Mouse (Mus musculus): ENCODE measurements around the gene Cntnap4. TPM values are rescaled to one million over a fixed set of nuclear protein-coding genes. Genes with fewer than 3 reads are reported as not detected.

Cntnap4 gene
- not detected in 2 replicates for total RNA-seq (2015; ENCODE audit: low replicate concordance)
- not detected in 2 replicates for total RNA-seq (2017; ENCODE audit: low replicate concordance)

DNA sequence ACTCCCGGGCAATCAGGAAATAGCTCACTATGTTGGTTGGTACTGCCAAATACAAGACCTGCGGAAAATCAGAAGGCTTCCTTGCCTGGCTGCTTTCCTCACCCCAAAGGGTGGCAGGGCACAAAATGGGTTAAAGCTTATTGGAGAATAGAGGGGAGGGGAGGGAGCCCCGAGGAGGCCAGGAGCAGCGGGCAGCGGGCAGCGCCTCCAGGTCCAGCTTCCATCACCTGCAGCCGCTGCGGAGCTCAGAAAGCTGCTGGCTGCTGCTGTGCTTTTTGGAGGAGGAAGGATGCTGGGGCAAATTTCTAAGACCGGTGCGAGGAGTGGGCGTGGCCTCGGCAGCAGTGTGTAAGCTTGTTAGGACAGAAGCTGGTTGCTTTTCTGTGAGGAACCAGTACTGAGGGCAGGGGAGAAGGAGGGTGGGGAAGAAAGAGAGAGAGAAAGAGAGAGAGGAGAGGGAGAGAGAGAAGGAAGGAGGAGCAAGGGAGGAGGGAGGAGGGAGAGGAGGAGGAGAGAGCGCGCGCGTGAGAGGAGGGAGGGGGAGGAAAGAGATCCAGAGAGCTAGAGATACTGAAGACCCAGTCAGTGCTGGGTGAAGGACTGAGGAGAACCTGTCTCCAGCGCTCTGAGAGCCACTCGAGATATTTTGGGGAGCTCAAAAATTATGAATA lies at the start of gene Cntnap4:
TSS of gene Cntnap4 (plus strand) at position 573 of the 671 bp plus-strand sequence.
- no peak for ATAC-seq (replicated peaks; ENCODE audit: low FRiP score, poor library complexity, severe bottlenecking)

DNA sequence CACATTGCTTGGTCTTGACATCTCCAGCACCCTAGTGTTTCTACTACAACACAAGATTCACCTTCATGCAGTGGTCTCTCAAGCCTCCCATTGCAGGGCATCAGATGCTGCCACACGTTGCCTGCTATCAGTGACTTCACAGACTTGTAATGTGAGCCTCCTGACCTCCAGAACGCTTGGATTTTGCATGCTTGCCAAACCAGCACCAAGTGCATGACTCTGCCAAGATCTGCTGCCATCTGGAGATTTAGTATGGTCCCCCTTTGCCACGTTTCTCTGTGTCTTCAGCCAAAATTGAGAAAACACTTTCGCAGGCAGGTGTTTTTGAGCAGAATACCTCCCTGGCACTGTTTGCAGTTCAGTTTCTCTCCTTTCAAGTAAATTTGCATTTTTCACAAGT lies 12.5 kb upstream of the Cntnap4 start:
- no peak for ATAC-seq (replicated peaks; ENCODE audit: low FRiP score, poor library complexity, severe bottlenecking)

DNA sequence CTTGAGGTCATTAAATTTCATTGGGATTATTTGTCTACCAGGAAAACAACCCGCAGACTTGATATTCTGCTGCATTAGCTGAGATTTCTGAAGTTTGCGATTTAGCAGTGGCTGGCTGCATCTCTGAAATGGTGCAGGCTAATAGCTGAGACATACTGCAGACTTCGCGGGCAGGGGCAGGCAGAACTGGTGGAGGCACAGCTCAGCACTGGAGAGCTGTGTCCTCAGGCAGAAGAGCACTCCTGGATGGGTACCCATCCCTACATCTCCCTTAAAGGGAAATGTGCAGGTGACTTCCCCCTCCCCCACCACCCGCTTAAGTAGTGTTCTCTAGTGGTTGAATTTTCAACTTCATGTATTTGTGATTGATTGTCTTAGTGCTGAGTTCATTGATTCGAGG lies 698 bp downstream of the Cntnap4 start:
- no peak for ATAC-seq (replicated peaks; ENCODE audit: low FRiP score, poor library complexity, severe bottlenecking)

DNA sequence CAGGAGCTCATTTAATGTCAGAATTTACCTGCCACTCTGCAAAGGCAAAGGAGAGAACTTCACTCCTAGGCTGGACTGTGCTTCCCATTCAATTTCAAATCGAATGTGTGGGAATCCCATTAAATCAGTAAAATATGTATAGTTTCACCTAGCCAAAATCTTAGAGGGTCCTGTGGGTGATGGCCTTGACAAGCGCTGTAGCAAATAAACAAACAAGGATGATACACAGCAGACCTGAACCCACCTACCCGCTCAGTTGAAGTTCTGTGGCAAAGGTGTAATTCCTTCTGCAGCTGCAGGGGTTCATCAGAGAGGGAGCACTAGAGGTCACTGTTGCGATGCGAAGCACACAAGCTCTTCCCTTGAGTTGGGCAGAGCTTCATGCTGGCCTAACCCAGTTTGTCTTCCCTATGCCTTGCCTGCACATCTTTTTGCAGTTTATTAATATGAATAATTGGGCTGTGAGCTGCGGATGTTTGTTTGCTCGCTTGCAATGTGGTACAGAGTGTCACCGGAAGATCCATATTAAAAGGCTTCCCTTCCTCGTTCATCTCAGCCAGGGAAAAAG lies 1.6 kb downstream of the Cntnap4 start:
- ATAC-seq (replicated peaks; ENCODE audit: low FRiP score, poor library complexity, severe bottlenecking), result no peak

DNA sequence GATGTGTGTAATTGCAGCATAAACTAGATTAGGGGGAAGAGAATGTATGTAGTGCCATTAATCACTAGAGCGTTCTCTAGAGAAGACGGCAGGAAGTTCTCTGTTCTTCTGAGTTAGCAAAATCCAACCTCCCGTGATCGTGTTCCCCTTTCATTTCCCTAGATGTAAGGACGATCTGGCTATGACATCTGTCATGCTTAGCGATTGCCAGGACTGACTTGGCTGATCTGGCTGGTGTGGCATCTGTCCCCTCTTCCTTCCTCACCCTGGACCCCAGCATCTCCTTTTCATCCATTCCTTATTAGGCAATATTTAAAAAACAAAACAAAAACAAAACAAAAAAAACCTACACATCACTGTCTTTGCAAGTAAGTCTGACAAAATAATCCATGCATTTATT lies 11.6 kb downstream of the Cntnap4 start:
- no peak for ATAC-seq (replicated peaks; ENCODE audit: low FRiP score, poor library complexity, severe bottlenecking)

DNA sequence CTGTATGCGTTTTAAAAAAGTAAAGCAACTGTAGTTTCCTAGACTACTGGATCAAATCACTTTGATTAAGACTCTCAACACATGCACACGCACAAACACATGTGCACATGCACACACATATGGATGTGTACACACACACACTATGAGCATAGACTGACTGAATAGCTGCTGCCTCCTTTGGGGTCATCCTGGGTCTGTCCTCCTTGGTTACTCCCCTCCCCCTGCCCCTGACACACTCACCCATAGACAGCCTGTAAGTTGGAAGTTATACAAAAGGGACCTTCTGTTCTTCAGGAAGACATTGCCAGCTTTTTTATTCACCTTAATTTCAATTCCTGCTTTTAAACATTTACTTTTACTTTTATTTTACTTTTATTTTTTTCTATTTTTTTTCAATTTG lies 13.6 kb downstream of the Cntnap4 start:
- no peak for ATAC-seq (replicated peaks; ENCODE audit: low FRiP score, poor library complexity, severe bottlenecking)

DNA sequence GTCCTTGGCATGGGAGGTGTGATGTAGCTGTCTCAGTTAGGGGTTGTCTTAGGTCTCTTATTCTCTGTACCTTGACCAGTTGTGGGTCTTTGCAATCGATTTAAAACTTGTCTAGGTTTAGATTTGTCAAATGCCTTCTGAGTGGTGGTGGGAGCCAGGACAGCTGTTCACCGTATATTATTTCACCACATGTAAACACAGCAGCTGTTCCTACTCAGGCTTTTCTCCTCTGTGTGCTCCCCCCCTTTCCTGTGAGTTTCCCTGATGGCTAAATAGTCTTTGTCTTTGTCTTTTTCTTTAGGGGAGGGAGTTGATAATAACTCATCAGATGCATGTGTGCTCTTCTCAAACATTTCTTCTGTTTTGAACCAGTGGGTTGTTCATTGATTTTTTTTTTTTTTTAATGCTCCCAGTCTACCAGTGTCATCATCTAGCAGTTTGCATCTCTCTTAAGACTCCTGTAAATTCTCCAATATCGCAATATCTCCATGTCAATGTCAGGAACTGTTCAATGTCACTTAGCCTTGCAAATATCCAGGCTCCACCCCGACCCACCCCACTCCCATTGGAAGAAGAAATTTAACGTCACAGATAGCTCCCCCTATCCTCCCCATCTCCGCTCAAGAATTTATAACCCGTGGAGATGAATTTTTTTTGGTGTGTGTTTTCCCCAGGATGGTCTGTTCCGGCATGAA lies 18.7 kb downstream of the Cntnap4 start:
- ATAC-seq (replicated peaks; ENCODE audit: low FRiP score, poor library complexity, severe bottlenecking), result no peak

DNA sequence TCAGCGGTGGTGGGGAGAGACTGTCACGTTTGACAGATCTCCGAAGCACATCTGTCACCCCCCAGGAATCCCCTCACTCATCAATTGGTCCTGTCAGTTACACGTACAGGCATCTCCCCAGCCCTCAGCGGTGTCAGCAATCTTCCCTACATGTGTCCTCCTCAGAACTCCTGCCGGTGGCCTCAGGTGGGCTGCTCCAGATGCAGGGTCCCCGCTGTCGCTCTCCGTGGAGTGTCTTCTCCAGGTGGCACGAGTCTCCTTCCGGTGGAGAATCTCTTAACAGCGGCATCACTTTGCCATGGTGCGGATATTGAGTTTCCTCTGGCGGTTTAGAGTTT lies 19.2 kb downstream of the Cntnap4 start:
- no peak for ATAC-seq (replicated peaks; ENCODE audit: low FRiP score, poor library complexity, severe bottlenecking)

DNA sequence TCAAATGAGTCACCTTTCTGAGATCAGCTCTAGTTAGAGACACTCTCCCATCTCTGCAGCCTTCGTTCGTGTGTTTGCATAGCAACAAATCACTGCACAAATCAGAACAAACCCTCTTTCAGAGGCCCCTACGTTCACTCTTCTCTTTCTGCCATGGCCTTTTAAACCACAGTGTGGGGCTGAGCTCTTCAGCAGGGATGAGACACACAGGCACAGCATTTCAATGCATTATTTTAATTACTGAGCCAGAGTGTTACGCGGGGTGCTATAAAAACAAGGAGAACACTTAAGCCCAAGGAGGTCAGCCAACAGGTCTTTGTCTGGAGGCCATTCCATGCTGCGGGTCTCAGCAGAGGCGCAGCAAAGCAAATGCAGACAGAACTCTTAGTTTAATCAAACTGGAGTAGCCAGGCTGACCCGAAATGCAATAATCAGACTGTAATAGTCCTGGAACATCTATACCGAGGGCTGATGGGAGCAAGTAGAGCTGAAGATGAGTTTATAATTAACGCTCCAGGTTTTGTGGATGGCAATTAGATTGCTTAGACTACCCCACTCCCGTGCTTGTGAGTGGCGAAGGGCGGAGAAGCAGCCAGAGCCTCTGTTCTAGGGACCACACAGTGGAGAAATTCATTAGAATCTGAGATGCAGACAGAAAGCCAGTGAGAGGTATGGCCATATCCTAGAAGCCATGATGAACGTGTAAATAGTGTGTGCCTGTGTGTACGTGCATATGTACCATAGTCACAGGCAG lies 26.4 kb downstream of the Cntnap4 start:
- no peak for ATAC-seq (replicated peaks; ENCODE audit: low FRiP score, poor library complexity, severe bottlenecking)

DNA sequence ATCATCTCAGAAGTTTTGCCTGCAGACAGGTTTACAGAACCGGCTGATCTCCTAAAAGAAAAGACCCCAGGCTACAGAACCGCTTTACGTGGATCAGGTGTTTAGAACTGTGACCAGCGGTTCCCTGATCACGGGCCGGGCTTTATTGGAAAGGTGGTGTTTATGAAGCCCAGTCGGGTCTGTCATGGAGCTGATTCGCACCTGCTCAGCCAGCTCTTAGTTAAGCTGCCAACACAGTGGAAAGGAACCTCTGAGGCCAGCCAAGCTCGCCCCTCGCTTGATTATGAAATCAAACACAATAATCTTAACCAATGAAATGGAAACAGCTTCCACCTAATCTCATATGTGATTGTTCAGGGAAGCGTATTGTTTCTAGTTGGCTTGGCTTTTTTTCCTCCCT lies 30.1 kb downstream of the Cntnap4 start:
- ATAC-seq (replicated peaks; ENCODE audit: low FRiP score, poor library complexity, severe bottlenecking), result no peak

DNA sequence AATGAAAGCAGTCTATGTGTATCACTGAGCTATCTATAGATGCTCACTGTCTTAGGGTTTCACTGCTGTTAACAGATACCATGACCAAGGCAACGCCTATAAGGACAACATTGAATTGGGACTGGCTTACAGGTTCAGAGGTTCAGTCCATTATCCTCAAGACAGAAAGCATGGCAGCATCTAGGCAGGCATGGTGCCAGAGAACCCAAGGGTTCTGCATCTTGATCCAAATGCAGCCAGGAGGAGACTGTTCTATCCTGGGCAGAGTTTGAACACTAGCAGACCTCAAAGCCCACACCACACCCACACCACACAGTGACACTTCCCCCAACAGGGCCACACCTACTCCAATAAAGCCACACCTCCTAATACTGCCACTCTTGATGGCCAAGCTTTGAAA lies 31.3 kb downstream of the Cntnap4 start:
- no peak for ATAC-seq (replicated peaks; ENCODE audit: low FRiP score, poor library complexity, severe bottlenecking)

DNA sequence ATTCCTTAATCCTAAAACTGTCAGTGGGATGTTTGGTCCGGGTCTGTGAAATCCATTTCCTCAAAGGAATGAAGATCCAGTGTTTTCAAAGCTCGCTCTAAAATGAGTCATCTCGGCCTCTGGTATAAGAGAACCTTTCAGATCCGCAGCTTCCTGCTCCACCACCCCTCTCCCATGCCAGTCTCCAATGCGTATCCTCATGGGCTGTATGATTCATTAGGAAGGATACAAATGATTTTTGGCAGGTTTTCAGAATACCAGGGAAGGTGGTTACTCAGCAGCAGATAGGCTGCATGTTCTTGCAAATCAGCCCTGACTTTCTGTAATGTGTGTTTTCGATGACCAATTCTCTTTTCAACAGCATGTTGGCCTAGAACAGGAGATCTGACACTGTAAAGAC lies 40.3 kb downstream of the Cntnap4 start:
- no peak for ATAC-seq (replicated peaks; ENCODE audit: low FRiP score, poor library complexity, severe bottlenecking)

DNA sequence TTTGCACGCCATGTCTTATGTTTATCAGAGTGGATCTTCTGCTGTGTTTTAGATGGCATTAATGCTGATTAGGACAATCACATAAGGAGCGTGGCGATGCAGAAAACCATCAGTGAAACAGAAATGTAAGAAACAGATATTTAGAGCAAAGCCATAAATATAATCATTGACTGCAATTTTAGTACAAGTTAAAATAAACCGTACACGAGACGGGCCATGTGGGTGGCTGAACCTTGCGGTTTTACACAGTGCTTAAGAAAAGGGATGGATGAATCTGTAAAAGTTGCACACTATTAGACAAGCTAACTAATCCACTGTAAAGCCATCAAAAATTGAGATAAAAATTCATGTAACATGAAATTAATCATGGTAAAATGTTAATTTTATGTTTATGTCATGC lies 58.9 kb downstream of the Cntnap4 start:
- no peak for ATAC-seq (replicated peaks; ENCODE audit: low FRiP score, poor library complexity, severe bottlenecking)

DNA sequence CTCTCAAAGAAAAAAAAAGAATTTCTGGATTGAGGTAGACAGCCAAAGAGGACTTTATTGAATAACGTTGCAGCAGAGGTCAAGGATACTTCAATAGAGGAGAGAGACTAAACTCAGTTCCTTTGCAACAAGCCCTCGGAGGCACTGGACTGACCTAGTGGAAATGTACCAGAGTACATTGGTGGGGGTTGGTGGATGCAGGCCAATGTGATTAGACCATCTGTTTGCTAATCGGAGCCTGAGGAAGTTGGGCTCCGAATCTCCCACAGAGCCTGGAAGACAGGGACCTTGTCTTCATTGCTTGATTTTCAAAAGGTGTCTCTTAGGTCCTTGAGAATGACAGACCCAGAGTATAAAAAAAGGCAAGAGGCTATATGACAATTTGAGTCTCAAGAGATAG lies 82.8 kb downstream of the Cntnap4 start:
- no peak for ATAC-seq (replicated peaks; ENCODE audit: low FRiP score, poor library complexity, severe bottlenecking)

DNA sequence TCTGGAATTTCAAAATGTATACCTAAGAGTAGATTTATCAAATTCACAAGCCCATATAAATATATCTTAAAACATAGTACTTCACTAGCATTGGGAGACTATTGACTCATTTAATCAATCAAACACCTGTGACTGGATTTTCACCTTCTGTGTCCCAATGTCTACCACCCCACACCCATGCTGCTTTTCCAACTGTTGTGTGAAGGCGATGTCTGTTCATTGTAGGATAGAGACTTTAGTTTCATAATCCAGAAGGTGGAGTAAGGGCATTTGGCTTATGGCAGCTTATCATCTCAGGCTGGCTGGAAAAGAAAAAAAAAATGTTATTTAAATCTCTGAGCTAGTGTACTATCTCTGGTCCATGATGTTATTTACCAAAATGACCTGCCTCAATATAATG lies 83.4 kb downstream of the Cntnap4 start:
- ATAC-seq (replicated peaks; ENCODE audit: low FRiP score, poor library complexity, severe bottlenecking), result no peak

DNA sequence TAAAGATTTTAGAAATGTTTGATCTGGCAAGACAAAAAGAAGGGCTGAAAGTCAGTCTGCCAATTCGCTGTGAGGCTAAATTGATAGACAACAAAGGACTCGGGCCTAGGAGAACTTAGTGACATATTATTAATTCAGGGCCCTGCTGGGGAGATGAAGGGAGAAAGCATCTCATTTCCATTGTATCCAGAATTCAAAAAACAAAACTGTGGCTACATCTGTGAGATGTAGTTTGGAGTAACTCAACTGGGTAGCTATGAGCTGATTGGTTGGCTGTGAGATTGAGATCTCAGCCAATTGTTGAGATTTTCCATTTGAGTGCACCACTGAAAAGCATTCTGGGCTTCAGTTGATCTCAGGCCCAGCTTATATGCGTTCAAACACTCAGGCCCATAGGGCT lies 84.2 kb downstream of the Cntnap4 start:
- no peak for ATAC-seq (replicated peaks; ENCODE audit: low FRiP score, poor library complexity, severe bottlenecking)

DNA sequence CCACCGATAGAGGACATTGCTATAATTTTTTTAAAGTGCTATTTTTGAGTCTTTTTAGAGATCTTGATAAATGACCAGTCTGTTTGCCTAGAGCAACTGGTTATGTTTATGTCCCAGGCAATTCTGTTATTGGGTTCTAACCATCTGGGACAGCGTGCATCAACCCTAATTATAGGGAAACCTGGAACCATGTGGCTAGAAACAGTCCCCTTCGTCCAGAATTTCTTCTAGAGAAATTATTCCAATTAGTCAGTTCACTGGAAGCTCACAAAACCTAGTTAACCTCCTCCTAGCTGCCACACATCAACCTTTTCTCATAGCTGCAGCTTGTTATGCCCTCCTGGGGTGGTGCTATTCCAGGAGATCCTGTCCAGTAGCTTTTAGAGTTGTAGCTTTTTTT lies 94.2 kb downstream of the Cntnap4 start:
- no peak for ATAC-seq (replicated peaks; ENCODE audit: low FRiP score, poor library complexity, severe bottlenecking)

DNA sequence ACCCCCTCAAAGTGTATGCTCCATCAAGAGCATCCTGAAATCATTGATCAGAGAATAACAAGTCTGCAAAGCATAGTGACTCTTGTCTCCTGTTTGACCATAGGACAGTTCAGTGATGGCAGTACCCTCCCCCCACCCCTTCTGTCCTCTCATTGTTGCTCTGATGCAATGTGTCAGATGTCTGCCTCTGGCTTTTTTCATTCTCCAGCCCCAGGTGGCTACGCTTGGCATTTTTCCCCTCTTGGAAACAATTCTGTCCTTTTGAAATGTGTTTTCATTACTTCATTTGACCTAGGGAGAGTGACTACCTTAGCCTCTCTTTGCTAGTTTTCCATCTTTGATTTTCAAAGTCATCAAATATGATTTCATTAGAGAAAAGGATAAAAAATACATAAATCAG lies 104.8 kb downstream of the Cntnap4 start:
- no peak for ATAC-seq (replicated peaks; ENCODE audit: low FRiP score, poor library complexity, severe bottlenecking)

DNA sequence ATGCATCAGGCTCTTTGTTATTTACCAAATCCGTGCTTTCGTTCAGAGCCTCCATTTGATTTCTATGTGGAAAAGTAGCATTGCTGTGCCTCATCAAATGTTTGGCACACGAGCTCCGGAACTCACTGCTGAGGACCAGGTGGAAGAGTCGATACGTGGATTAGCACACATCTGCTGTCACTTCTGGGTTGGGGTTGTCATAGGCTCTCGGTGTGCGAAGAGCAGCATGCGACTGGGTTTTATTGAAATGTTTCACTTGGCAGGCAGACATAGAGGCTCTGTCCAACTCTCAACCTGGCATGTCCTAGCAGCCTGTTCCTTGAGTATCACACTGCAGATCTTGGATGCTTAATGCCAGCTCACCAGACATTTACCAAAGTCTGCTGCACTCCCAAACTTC lies 111.9 kb downstream of the Cntnap4 start:
- ATAC-seq (replicated peaks; ENCODE audit: low FRiP score, poor library complexity, severe bottlenecking), result no peak

DNA sequence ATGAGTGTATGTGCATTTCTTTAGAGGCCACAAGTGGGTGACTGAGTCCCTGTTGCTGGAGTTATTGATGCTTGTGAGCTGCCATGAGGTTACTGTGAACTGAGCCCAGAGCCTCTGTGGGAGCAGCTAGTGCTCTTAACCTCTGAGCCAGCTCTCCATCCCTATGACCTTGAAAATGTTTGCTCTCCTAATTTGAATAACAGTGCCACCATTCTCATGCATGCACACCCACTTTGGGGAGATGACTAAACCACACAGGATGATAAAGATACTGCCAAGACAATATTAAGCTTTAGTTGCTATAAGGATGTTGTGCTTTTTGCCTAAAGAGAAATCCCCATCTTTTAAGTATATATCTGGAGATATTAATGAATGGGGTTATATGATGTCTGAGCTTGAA lies 125.9 kb downstream of the Cntnap4 start:
- ATAC-seq (replicated peaks; ENCODE audit: low FRiP score, poor library complexity, severe bottlenecking), result no peak

DNA sequence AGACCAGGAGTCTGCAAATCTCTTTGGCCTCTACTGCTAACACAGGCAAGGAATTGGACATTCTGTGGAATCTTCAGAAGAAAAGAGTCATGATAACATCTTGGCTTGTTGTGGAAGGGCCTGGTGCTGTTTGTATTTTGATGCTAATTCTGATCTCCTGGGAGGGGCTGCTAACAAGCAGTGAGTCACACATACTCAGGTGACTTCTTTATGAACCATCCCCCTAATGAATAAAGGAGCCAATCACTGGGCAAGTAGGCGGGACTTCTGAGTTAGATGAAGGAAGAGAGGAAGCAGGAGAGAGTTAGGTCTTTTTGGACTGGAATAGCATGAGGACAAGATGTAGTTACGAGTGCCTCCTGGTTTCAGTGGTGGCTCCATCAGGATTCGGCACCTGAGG lies 128.3 kb downstream of the Cntnap4 start:
- ATAC-seq (replicated peaks; ENCODE audit: low FRiP score, poor library complexity, severe bottlenecking), result no peak
